Comparison of ENCODE assay signal across 8 mouse cellular contexts in genomic region chr19:5802011-5802786, GRCm38 (mm10). TPM values are rescaled to one million over a fixed set of nuclear protein-coding genes. Genes with fewer than 3 reads are reported as not detected.
DNase-seq lines count a peak whose midpoint lies in the region; ATAC-seq lines count a peak whose summit lies in the region.

No protein-coding gene starts in this region.

- no peaks in the 10 kb centered on the region for H3K9me3 ChIP-seq in heart, embryonic 14.5 days (ENCODE audit: control insufficient read depth, low read length)
- no peaks in the 10 kb centered on the region for H3K9me3 ChIP-seq in liver, embryonic 12.5 days (replicated peaks)

- H3K36me3 ChIP-seq in heart, embryonic 14.5 days (ENCODE audit: control insufficient read depth, insufficient read depth, low read length) = peaks cover 36% of the 10 kb centered on the region
- H3K36me3 ChIP-seq in liver, embryonic 12.5 days = peaks cover 36% of the 10 kb centered on the region
- peaks cover 17% of the 10 kb centered on the region; the same call in 1 of the 2 replicates for H3K36me3 ChIP-seq in splenic B cell, adult 2 months (ENCODE audit: control insufficient read depth, insufficient read depth, low read length, poor library complexity, severe bottlenecking)

- no peaks in the 10 kb centered on the region for H3K27me3 ChIP-seq in heart, embryonic 14.5 days (ENCODE audit: control insufficient read depth, insufficient read depth, low read length)
- no peaks in the 10 kb centered on the region for H3K27me3 ChIP-seq in liver, embryonic 12.5 days (replicated peaks)
- no peaks in the 10 kb centered on the region for H3K27me3 ChIP-seq in splenic B cell, adult 2 months (ENCODE audit: control insufficient read depth, insufficient read depth, low read length, poor library complexity, severe bottlenecking)

- WGBS in heart, embryonic 14.5 days = under 1% methylated on average over 25 of the region's 25 CpGs
- WGBS in liver, embryonic 12.5 days (ENCODE audit: insufficient replicate concordance) = under 1% methylated on average over 25 of the region's 25 CpGs

- peak; percentile 33 for ATAC-seq in CD4-positive, CD25-positive, alpha-beta regulatory T cell, adult 4 months
- no peak for ATAC-seq in heart, embryonic 14.5 days (ENCODE audit: insufficient number of reproducible peaks, insufficient read depth, low FRiP score, low read depth)
- no peak for ATAC-seq in liver, embryonic 12.5 days

- peaks cover 29 to 35% of the 10 kb centered on the region in 2 experiments for H3K4me1 ChIP-seq in heart, embryonic 14.5 days (ENCODE audit: control insufficient read depth in 2 of 2, insufficient read depth in 2 of 2, low read length in 2 of 2)
- peaks cover 51% of the 10 kb centered on the region for H3K4me1 ChIP-seq in liver, embryonic 12.5 days

- DNase-seq in c-Kit-negative CD71-positive TER-119-positive erythroid progenitor cells, embryonic 14.5 days (ENCODE audit: low read depth, low spot score) = peak; percentile 94
- peak; percentile 86 for DNase-seq in fibroblast of lung, adult 2 months (ENCODE audit: low read depth)
- peak; percentile 97 for DNase-seq in kidney, postnatal 14 days
- peak; percentile 99 for DNase-seq in naive thymus-derived CD4-positive, alpha-beta T cell, adult 2 months (ENCODE audit: low read depth)
- peak; percentile 97 for DNase-seq in splenic B cell, adult 2 months (ENCODE audit: low read depth, low spot score)

- H3K27ac ChIP-seq in heart, embryonic 14.5 days (replicated peaks in 1 of 2; ENCODE audit: control insufficient read depth in 1 of 2, insufficient read depth in 1 of 2, low read depth in 2 of 2, low read length in 2 of 2) = peak overlapping the region; percentile 99 to 100
- H3K27ac ChIP-seq in liver, embryonic 12.5 days = peak overlapping the region; percentile 99

- H3K4me2 ChIP-seq in heart, embryonic 14.5 days (ENCODE audit: low read length) = peak overlapping the region; percentile 95
- peak overlapping the region; percentile 93 for H3K4me2 ChIP-seq in liver, embryonic 12.5 days

- H3K9ac ChIP-seq in heart, embryonic 14.5 days (ENCODE audit: low read length) = peak overlapping the region; percentile 97
- peak overlapping the region; percentile 99 for H3K9ac ChIP-seq in liver, embryonic 12.5 days

- H3K4me3 ChIP-seq in heart, embryonic 14.5 days (ENCODE audit: control insufficient read depth in 1 of 2, insufficient read depth in 1 of 2, low read depth in 1 of 2, low read length in 2 of 2) = peak overlapping the region; percentile 68 to 76
- H3K4me3 ChIP-seq in liver, embryonic 12.5 days = peak overlapping the region; percentile 91

RNA-seq across cellular contexts. Expression of gene Scyl1, which starts 31.0 kb away (rescaled TPM):
- 10 to 100 TPM; 15.1 to 19.4 TPM for polyA plus RNA-seq in CD4-positive, CD25-positive, alpha-beta regulatory T cell, adult 4 months (2017; shearing (Covaris generic))
- 56.9 and 62.3 TPM in 2 replicates for polyA plus RNA-seq in heart, embryonic 14.5 days (2014; fragmentation: Nextera tagmentation; extraction: Ambion mirVana)
- polyA plus RNA-seq in liver, embryonic 12.5 days (2016; fragmentation: Nextera tagmentation; extraction: Ambion mirVana) = 38.3 and 39.7 TPM in 2 replicates
